Mouse (Mus musculus): Measurements from ENCODE around the gene Sept1.

GRCm38 (mm10) chr7:127176937-127177336 is 56.0 kb downstream of the Sept1 start:
- TF ChIP-seq POLR2A (IDR thresholded peaks at IDR 0.05; ENCODE audit: control insufficient read depth in 1 of 2, insufficient read depth in 1 of 2, low read depth in 1 of 2, low read length in 2 of 2, poor library complexity in 1 of 2) (no peak), HCFC1 (IDR thresholded peaks at IDR 0.05; ENCODE audit: low read depth, low read length) (no peak)

Data from MEL (cell line).